Mouse (Mus musculus) cerebellum, postnatal 14 days (tissue): ENCODE measurements at regions not wholly inside any gene's neighbourhood (a gene's known extent, or its start where the extent isn't known, plus 50 kb on each side); places are given as distances from the start of the nearest gene placed in this dataset.

Experiments used
- DNase-seq, 2 experiments: peaks; one replicate each; pipeline ENCODE4 v3.0.0; 2021; ENCODE audit warnings: mixed read lengths in 2 of 2

GRCm38 (mm10) chr11:90783537-90783936, 95.4 kb upstream of the Tom1l1 start:
- no peak for DNase-seq

GRCm38 (mm10) chr11:90782975-90783374, 94.8 kb upstream of the Tom1l1 start:
- DNase-seq = peak; percentile 53 to 63

- no peak for DNase-seq
Observed at GRCm38 (mm10) chr11:90775752-90776151, 87.6 kb upstream of the Tom1l1 start.

GRCm38 (mm10) chr11:90755981-90756380, 67.8 kb upstream of the Tom1l1 start:
- DNase-seq = no peak

GRCm38 (mm10) chr11:90748448-90748847, 60.3 kb upstream of the Tom1l1 start:
- no peak for DNase-seq

- DNase-seq = no peak
Observed at GRCm38 (mm10) chr11:90741952-90742617, 53.9 kb upstream of the Tom1l1 start.

- DNase-seq = no peak
Observed at GRCm38 (mm10) chr11:90739501-90739900, 51.3 kb upstream of the Tom1l1 start.

GRCm38 (mm10) chr11:90738741-90739140, 50.6 kb upstream of the Tom1l1 start:
- no peak for DNase-seq
